Mouse (Mus musculus) cerebellum, postnatal 10 days (tissue): Measurements from ENCODE around the gene Mamstr.

Experiments
- DNase-seq, 2 experiments: peaks; one replicate each; pipeline ENCODE4 v3.0.0; 2021; ENCODE audit warnings: mixed read lengths in 2 of 2

The Mamstr gene

DNA sequence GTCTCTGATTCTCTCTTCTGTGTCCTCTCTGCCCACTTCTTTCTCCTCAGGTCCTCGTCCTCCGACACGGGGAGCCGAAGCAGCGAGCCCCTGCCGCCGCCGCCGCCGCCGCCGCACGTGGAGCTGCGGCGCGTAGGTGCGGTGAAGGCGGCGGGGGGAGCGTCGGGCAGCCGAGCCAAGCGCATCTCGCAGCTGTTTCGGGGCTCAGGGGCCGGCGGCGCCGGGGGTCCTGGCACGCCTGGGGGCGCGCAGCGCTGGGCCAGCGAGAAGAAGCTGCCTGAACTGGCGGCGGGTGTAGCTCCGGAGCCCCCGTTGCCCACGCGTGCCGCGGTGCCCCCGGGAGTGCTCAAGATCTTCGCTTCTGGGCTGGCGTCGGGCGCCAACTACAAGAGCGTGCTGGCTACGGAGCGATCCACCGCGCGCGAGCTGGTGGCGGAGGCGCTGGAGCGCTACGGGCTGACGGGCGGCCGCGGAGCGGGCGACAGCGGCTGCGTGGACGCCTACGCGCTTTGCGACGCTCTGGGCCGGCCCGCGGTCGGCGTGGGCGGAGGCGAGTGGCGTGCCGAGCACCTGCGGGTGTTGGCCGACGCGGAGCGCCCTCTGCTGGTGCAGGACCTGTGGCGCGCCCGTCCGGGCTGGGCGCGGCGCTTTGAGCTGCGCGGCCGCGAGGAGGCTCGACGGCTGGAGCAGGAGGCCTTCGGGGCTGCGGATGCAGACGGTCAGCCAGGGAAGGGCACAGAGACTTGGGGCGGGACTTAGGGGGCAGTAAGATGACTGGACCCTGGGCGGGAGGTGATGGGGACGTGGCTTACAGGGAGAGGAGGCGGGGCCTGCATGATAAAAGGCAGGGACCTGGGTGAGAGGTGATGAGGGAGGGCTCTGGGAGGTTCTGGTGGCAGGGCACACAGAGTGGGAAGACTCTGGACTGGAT, 11.1 kb upstream of the Mamstr start:
- peak; percentile 97 to 98 for DNase-seq

GRCm38 (mm10) chr7:45630064-45630907, 9.5 kb upstream of the Mamstr start:
- peak in 1 of 2 experiments; percentile 26 for DNase-seq

GRCm38 (mm10) chr7:45632499-45632898, 7.3 kb upstream of the Mamstr start:
- peak; percentile 75 to 77 for DNase-seq

DNA sequence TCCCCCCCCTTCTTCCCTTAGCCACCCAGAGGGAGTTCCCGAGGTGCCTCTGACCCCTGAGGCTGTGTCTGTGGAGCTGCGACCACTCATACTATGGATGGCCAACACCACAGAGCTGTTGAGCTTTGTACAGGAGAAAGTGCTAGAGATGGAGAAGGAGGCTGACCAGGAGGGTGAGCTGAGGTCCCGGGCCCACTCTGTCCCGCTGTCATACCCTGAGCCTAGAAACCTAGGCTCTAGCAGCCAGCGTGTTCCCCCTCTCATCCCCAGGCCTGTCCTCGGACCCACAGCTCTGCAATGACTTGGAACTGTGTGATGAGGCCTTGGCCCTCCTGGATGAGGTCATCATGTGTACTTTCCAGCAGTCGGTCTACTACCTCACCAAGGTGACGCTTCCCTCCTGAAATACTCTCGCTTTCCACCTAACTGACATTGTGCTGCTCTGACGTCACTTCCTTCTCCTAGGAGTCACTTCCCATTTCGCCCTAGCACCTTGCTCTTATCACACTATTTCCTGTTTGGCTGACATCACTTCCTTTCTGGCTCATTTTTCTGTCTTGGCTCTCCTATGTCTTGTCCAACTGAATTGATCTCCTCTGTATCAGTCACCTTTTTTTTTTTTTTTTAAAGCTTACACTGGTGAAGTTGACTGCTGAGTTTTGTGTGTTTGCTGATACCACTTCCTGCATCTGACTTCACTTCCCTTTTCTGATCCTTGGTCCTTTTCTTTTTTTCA, 4.7 kb upstream of the Mamstr start:
- DNase-seq, result no peak

DNA sequence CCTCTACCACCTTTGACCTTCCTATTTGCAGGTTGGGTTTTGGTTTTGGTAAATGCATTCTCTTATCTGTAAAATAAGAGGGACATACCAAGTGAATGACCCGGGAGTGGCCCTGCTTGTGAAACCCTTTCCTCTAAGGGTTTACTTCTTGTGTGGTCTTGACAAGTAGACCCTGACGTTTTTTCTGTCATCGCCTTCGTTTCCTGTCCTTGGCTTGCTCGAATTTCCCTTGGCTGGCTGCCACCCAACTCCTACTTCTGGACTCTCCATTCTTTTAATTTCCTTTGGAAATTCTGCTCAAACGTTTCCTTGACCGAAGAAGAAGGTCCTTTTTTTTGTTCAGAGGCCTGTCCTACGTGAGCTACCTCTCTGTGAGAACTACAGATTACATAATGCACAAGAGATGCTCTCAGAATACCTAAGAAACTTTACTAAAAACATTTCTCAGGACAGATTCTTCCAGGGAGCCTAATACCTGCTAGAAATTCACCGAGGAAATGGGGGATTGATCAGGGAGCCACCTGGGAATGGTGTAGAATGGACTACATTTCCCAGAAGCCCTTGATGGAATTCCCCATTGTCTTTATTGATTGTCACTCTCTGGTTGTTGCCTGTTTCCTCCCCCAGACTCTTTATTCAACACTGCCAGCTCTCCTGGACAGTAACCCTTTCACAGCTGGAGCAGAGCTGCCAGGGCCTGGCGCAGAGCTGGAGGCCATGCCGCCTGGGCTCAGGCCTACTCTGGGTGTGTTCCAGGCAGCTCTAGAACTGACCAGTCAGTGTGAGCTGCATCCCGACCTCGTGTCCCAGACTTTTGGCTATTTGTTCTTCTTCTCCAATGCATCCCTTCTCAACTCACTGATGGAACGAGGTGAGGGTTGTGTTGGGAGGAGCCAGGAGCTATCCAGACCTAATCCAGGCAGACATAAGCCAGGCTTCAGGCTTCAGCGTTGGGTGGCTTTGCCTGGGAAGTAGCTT, 3.8 kb upstream of the Mamstr start:
- DNase-seq, result no peak

DNA sequence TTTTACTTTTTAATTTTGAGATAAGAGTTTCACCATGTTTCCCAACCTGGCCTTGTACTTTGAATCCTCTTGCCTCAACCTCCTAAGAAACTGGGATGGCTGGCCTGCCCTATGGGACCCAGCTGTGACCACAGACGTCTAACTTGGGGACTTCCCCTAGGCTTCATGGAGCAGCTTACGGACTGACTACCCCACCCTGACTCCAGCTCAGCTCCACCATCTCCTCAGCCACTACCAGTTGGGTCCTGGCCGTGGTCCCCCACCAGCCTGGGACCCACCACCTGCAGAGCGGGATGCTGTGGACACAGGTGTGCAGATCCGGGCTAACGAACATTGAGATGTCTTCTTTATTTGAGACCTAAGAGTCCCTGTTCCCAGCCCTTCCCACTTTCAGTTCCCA, 2.1 kb upstream of the Mamstr start:
- DNase-seq, result peak in 1 of 2 experiments; percentile 36

DNA sequence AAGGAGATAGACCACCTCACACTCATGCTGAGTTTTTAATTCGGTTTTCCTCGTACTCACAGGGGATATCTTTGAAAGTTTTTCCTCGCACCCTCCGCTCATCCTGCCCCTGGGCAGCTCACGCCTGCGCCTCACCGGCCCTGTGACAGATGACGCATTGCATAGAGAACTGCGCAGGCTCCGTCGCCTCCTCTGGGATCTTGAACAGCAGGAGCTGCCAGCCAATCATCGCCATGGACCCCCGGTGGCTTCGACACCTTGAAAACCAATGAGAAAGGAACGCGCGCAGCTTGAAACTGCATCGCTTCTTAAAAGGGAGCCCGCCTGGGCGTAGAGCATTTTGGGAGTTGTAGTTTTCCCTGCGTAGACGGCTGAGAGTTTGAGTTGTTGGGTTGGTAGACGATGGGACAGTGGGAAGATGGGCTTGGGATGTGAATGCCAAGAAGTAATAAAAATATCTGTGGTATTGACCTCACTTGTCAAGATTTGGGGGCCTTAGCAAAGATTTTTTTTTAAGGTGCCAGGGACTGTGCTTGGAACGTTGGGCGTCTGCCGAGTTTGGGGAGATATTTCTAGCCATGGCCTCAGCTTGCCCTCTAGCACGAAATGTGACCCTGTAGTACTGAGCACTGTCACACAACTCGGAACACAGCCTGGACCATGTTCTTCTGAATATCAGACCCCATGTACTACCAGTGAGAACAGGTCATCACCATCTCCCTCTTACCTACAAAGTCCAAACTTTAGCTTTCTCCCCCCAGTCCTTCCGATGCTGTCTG, 965 bp upstream of the Mamstr start:
- peak; percentile 99 for DNase-seq

DNA sequence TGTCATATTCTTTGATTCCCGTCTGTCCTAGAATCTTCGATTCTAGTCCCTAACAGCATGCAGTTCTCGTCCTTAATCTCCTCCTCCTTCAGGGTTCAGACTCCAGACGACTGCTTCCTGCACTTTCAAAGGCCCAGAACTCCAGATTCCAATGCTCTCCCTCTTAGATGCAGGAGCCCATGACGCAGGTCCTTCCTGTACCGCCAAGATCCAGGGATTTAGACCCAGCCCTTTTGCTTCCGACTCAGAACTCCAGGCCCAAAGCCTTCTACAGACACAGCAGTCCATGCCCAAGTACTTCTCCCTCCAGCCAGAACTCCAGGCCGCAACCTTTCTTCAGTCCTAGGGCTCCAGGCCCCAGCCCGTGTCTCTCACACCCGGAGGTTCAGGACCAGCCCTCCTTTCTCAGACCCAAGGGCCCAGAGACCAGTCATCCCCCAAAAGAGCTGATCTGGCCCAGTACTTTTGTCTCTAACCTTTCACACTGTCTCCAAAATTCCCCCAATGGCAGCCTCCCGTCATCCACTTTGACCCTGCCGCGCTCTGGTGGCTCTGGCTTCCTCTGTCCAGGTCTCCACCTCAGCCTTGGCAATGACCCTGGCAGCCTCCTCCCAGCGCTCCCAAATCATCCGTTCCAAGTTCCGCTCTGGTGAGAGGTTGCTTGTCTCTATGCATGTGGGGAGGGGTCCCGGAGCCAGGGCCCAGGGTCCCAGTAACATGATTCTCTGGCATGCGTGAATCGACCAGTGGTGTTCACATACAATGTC, 597 bp downstream of the Mamstr start:
- DNase-seq, result peak; percentile 25 to 32

DNA sequence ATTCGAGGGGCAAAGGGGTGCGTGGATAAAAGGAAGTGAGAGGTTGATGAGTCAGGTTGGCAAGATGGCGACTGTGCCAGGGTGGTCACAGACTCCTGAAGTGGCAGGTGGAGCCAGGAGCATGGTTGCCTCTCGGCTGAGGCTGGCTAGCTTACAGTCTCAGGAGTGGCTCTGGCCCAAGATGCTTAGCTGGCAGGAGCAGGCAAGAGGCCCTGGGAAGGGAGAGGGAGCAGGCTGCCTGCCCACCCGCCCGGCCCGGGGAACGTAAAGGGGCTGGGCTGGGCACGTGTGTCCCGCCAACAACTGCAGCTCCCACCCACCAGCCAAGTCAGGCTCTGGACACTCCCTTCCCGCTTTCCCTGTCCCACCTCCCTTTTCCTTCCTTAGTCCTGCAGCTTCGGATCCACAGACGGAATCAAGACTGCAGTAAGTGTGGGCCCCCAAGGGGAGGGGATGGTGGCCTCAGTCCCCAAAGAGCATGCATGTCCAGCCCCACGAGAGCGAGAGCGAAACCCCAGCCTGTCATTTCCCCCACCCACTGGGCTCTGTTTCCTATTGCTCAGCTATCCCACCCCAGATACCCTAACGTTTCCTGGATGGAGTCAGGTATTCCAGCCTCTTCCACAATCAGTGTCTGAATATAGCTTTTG, 1.7 kb downstream of the Mamstr start:
- peak; percentile 79 to 86 for DNase-seq

- DNase-seq, result peak; percentile 82 to 83
Observed at GRCm38 (mm10) chr7:45642083-45642482, 2.3 kb downstream of the Mamstr start.

GRCm38 (mm10) chr7:45642503-45643255, 2.9 kb downstream of the Mamstr start:
- DNase-seq, result peak; percentile 60 to 62

DNA sequence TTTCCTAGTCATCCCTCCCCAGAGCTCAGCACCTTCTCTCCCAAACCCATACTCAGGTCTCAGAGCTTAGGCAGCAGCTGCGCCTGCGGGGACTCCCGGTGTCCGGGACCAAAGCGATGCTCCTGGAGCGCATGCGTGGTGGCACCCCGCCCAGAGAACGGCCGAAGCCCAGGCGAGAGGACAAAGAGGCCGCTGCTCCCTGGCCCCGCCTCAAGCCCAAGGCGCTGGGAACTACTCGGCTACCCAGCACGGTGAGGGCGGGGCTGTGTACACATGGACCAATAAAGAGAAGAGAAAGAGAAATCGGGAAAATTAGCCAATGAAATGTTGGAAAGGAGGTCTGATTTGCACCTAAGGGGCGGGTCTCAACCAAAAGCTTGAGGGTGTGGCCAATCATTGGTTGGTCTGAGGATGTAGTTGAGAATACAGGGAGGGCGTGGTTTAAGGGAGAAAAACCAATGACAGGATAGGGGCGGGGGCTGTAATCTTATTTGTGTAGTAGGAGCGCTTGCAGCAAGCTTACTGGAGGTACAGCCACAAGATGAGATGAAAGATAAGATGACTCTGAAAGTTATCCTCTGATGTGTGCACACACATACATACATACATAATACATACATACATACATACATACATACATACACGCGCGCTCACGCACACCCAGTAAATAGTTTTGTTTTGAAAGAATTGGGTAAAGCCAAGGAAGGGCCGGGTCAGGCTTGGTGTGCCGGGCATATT, 3.8 kb downstream of the Mamstr start:
- DNase-seq, result peak; percentile 99 to 100

- peak; percentile 78 to 80 for DNase-seq
Observed at GRCm38 (mm10) chr7:45644183-45644582, 4.4 kb downstream of the Mamstr start.

DNA sequence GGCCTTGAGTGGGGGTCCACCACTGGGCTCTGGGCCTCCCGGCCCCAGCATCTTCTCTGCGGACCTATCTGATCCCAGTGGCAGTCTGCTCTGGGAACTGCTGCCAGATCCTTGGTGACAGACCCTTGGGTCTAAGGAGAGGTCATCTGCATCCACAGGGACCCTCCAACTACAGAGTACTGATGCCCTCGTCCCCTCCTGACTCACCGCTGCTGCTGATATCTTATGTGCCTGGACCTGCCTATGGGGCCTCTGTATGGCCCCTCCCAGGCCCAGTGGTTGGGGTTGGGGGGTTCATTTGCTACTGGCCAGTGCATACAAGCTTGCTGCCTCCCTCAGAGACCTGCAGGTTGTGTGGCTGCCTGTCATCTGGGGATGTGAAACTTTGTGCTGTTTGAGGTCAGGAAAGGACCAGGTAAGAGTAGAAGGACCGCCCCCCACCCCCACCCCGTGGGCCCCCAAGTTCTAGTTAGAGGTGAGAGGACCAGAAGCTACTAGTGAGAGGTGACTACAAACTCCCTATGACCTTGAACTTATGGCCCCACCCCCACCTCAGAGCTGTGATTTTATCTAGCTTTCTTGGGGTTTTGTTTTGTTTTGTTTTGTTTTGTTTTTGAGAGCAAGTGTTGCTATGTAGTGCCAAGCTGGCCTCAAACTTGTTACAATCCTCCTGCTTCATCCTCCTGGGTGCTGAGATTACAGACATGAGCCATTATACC, 5.3 kb downstream of the Mamstr start:
- DNase-seq, result no peak

- no peak for DNase-seq
Observed at GRCm38 (mm10) chr7:45645591-45645971, 5.8 kb downstream of the Mamstr start.

DNA sequence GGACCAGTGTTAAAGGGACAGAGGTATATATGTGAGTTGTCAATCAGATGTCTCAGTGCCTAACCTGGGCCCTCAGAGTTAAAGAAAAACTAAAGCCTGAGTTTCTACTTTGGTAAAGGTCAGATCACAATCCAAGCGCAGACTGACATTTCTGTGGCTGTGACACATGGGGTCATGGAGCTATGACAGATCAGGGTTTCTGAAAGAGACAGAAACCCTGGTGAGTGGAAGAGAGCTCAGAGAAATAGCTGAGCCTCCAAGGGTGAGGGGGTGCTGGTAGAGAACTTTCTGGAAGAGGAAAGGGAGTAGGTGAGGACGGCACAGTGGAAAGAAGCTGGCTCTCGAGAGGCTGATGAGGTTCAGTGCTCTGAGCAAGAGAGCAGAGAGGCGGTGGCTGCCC, 6.9 kb downstream of the Mamstr start:
- no peak for DNase-seq

DNA sequence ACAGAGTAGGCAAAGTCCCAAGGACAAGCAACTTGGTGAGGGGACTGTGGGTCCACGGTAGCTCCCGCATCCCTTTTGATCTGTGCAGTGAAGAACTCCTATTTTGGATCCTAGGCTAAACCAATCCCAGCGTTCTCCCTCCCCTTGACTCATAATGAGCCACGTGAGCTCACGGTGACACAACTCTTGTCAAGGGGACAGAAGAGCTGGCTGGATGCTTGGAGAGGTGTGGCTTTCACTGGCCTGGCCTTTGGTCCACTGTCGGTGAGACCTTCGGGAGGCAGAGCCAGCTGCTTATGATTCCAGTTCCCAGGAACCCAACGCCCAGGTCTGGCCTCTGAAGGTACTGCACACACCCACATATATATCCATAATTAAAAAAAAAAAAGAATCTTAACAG, 9.6 kb downstream of the Mamstr start:
- DNase-seq, result no peak
